Comparison of ENCODE assay signal across 10 mouse cellular contexts in the genomic region with DNA sequence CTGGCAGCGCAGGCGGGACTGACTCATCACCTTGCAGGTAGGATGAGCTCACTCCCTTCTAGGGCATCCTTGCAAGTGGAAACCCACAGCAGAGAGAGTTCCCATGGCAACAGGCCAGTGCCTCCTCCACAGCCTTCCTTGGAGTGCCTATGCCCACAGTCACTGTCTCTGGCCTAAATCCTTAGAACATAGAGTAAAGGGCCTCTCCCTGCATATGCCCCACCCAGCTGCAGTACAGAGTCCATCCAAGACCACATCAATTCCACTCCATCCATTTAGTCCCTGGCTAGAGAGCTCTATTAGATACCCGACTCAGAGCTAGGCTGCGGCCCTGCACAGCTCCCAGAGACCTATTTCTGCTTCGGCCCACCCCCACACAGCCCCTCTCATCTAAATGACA. TPM values are rescaled to one million over a fixed set of nuclear protein-coding genes. Genes with fewer than 3 reads are reported as not detected.
DNase-seq lines count a peak whose midpoint lies in the region; ATAC-seq and TF ChIP-seq lines count a peak whose summit lies in the region.
"Had no signal": no experiment of that assay in that cellular context is flagged by ENCODE, and none has a peak within 500 bp of the region (broad histone marks: within the 10 kb centered on the region; RNA-seq: fewer than 3 reads in every experiment).

No protein-coding gene starts in this region.

- peaks cover 4% of the 10 kb centered on the region for H3K9me3 ChIP-seq in embryonic facial prominence, embryonic 12.5 days
- H3K9me3 ChIP-seq in embryonic facial prominence, embryonic 10.5 days: peaks cover 3% of the 10 kb centered on the region; the same call in 1 of the 2 replicates
- no peaks in the 10 kb centered on the region for H3K9me3 ChIP-seq in lung, embryonic 14.5 days (ENCODE audit: low read depth, low read length)
- no peaks in the 10 kb centered on the region for H3K9me3 ChIP-seq in stomach, embryonic 14.5 days (ENCODE audit: control insufficient read depth, low read depth, low read length)

- no peak overlapping the region for H3K9ac ChIP-seq in embryonic facial prominence, embryonic 12.5 days
- no peak overlapping the region for H3K9ac ChIP-seq in lung, embryonic 14.5 days
- no peak overlapping the region for H3K9ac ChIP-seq in stomach, embryonic 14.5 days (replicated peaks; ENCODE audit: low read depth, low read length)

- no peak for ATAC-seq in embryonic facial prominence, embryonic 12.5 days (ENCODE audit: insufficient number of reproducible peaks, insufficient read depth, low FRiP score, low TSS enrichment)
- ATAC-seq in lung, embryonic 14.5 days (ENCODE audit: insufficient read depth): peak; percentile 23; the same call in 1 of the 2 replicates
- no peak for ATAC-seq in stomach, embryonic 14.5 days (ENCODE audit: insufficient number of reproducible peaks, insufficient read depth, low FRiP score, low read depth)
- ATAC-seq: activated CD4-positive, CD25-positive, alpha-beta regulatory T cell, adult 4 months had no signal

- TF ChIP-seq CTCF in lung, embryonic 14.5 days (IDR thresholded peaks at IDR 0.05; ENCODE audit: low read depth): no peak

- H3K27ac ChIP-seq in embryonic facial prominence, embryonic 12.5 days: peak overlapping the region; percentile 55; the same call in 1 of the 2 replicates
- H3K27ac ChIP-seq in embryonic facial prominence, embryonic 10.5 days (replicated peaks): no peak overlapping the region
- H3K27ac ChIP-seq in lung, embryonic 14.5 days (ENCODE audit: low read depth): peak overlapping the region; percentile 71; the same call in 1 of the 2 replicates
- peak overlapping the region; percentile 34; the same call in 1 of the 2 replicates for H3K27ac ChIP-seq in stomach, embryonic 14.5 days (ENCODE audit: low read length)

- H3K4me2 ChIP-seq in embryonic facial prominence, embryonic 12.5 days (replicated peaks): no peak overlapping the region
- H3K4me2 ChIP-seq in lung, embryonic 14.5 days: no peak overlapping the region
- no peak overlapping the region for H3K4me2 ChIP-seq in stomach, embryonic 14.5 days (replicated peaks; ENCODE audit: low read depth, low read length)

- WGBS in embryonic facial prominence, embryonic 12.5 days: 86% methylated on average over 5 of the region's 5 CpGs
- WGBS in embryonic facial prominence, embryonic 10.5 days: 92% methylated on average over 5 of the region's 5 CpGs
- WGBS in lung, embryonic 14.5 days: 62% methylated on average over 5 of the region's 5 CpGs
- WGBS in stomach, embryonic 14.5 days: 74% methylated on average over 5 of the region's 5 CpGs

- no peak for DNase-seq in embryonic facial prominence, embryonic 10.5 days (ENCODE audit: low spot score)
- no peak for DNase-seq in lung, embryonic 14.5 days
- DNase-seq in lung, postnatal 36 days: no peak
- peak; percentile 83 to 86 for DNase-seq in left cerebral cortex, adult 9 months (ENCODE audit: low spot score in 2 of 2)
- DNase-seq in urinary bladder, postnatal 25 days (ENCODE audit: low spot score): no peak
- no peak for DNase-seq in adrenal gland, adult (ENCODE audit: inconsistent age in 2 of 2, low spot score in 1 of 2)
- DNase-seq: liver had no signal

- peaks cover 3% of the 10 kb centered on the region; the same call in 1 of the 2 replicates for H3K36me3 ChIP-seq in embryonic facial prominence, embryonic 12.5 days
- H3K36me3 ChIP-seq in embryonic facial prominence, embryonic 10.5 days (replicated peaks): peaks cover 57% of the 10 kb centered on the region
- peaks cover 31% of the 10 kb centered on the region for H3K36me3 ChIP-seq in lung, embryonic 14.5 days (ENCODE audit: insufficient read depth)
- peaks cover 10% of the 10 kb centered on the region; the same call in 1 of the 2 replicates for H3K36me3 ChIP-seq in stomach, embryonic 14.5 days (ENCODE audit: control insufficient read depth, insufficient read depth, low read length)

- H3K4me1 ChIP-seq in embryonic facial prominence, embryonic 12.5 days: peaks cover 29% of the 10 kb centered on the region
- peaks cover 31% of the 10 kb centered on the region for H3K4me1 ChIP-seq in embryonic facial prominence, embryonic 10.5 days
- H3K4me1 ChIP-seq in lung, embryonic 14.5 days (ENCODE audit: insufficient read depth): peaks cover 60% of the 10 kb centered on the region
- H3K4me1 ChIP-seq in stomach, embryonic 14.5 days (ENCODE audit: control insufficient read depth, insufficient read depth, low read length): peaks cover 31% of the 10 kb centered on the region

- H3K4me3 ChIP-seq in embryonic facial prominence, embryonic 12.5 days: no peak overlapping the region
- no peak overlapping the region for H3K4me3 ChIP-seq in embryonic facial prominence, embryonic 10.5 days
- H3K4me3 ChIP-seq in lung, embryonic 14.5 days (ENCODE audit: low read depth, low read length): no peak overlapping the region
- H3K4me3 ChIP-seq in stomach, embryonic 14.5 days (ENCODE audit: low read depth, low read length): no peak overlapping the region

- H3K27me3 ChIP-seq in embryonic facial prominence, embryonic 12.5 days: no peaks in the 10 kb centered on the region
- no peaks in the 10 kb centered on the region for H3K27me3 ChIP-seq in embryonic facial prominence, embryonic 10.5 days (replicated peaks; ENCODE audit: low read depth, poor library complexity, severe bottlenecking)
- H3K27me3 ChIP-seq in lung, embryonic 14.5 days (ENCODE audit: insufficient read depth, low read length): no peaks in the 10 kb centered on the region
- H3K27me3 ChIP-seq in stomach, embryonic 14.5 days (ENCODE audit: control insufficient read depth, insufficient read depth, low read length): no peaks in the 10 kb centered on the region

RNA-seq across cellular contexts. Expression of a gene that starts 20.7 kb away (rescaled TPM):
- polyA plus RNA-seq in embryonic facial prominence, embryonic 12.5 days (2016; fragmentation: Nextera tagmentation; extraction: Ambion mirVana): 43.0 and 46.5 TPM in 2 replicates
- 38.2 and 39.3 TPM in 2 replicates for polyA plus RNA-seq in embryonic facial prominence, embryonic 10.5 days (2016; fragmentation: Nextera tagmentation; extraction: Ambion mirVana)
- polyA plus RNA-seq in lung, embryonic 14.5 days (2014; fragmentation: Nextera tagmentation; extraction: Ambion mirVana): 71.9 and 86.2 TPM in 2 replicates
- 80.4 and 81.7 TPM in 2 replicates for polyA plus RNA-seq in stomach, embryonic 14.5 days (2014; fragmentation: Nextera tagmentation; extraction: Ambion mirVana)

Comparison
In these comparisons a context has a peak if more than half of its experiments do, and no peak if none do; other contexts are left out.
1. DNase-seq: peak in left cerebral cortex, adult 9 months (2 of 2); none in embryonic facial prominence, embryonic 10.5 days (single experiment), lung, embryonic 14.5 days (single experiment), lung, postnatal 36 days (single experiment), urinary bladder, postnatal 25 days (single experiment) and adrenal gland, adult (0 of 2).